Mouse (Mus musculus) cerebellum, postnatal 4 days (tissue): ENCODE results near the gene Aldh1l2.

Experiments
- DNase-seq, 2 experiments: peaks; one replicate each; pipeline ENCODE4 v3.0.0; 2022; ENCODE audit warnings: low spot score in 2 of 2, mixed read lengths in 1 of 2

The Aldh1l2 gene

GRCm38 (mm10) chr10:83457531-83457930 is 76.4 kb downstream of the Aldh1l2 start:
- no peak for DNase-seq

- no peak for DNase-seq
Measured at GRCm38 (mm10) chr10:83448582-83448981, 85.4 kb downstream of the Aldh1l2 start.
